Mouse (Mus musculus) Patski (cell line): ENCODE data around the gene Nupl2. TPM values are rescaled to one million over a fixed set of nuclear protein-coding genes. Genes with fewer than 3 reads are reported as not detected.
A peak's percentile ranks its signal among the peaks of the same experiment; 100 is the strongest.

Experiments
- ATAC-seq: fragments of 100-300 bp; one replicate; pipeline ENCODE4 v1.8.0; 2021
- CTCF ChIA-PET: fragments of 350-600 bp; sonication (Branson Sonifier 250); formaldehyde crosslinking; loops from one replicate; lab custom pipeline; 2022; ENCODE audit warnings: inconsistent platforms; lab: Charles Lee
- POLR2A ChIA-PET: fragments of 350-600 bp; sonication (Branson Sonifier 250); formaldehyde crosslinking; loops from one replicate; lab custom pipeline; 2022; ENCODE audit warnings: antibody characterized with exemption, inconsistent platforms; lab: Charles Lee
- DNase-seq: peaks from one replicate; pipeline ENCODE4 v3.0.0-alpha.2; 2011; ENCODE audit warnings: low read depth, low spot score
- H3K27me3 ChIP-seq: fragments of 371-371 bp; one replicate; pipeline ENCODE4 v1.5.1; 2021
- CTCF ChIP-seq: fragments of 100-300 bp; IDR thresholded peaks from one replicate; pipeline ENCODE4 v1.5.1; 2021
- in situ Hi-C: fragments of 300-500 bp; cut with MboI; formaldehyde crosslinking; loops from 3 replicates; pipeline ENCODE4 v1.11.1; 2018; ENCODE audit warnings: low pct_unique_long_range_greater_than_20kb, mixed read lengths
- polyA plus RNA-seq: library from polyadenylated mRNA; unstranded; gene quantifications from one replicate; pipeline ENCODE4 v1.2.3, GENCODE M21; 2021

The Nupl2 gene
- polyA plus RNA-seq, 1 experiment from 2014 or later: 9.0 TPM

GRCm38 (mm10) chr5:24207965-24208364, 43.2 kb downstream of the Nupl2 start:
- in situ Hi-C loops: no loop called here
- H3K27me3 ChIP-seq: no peaks in the 10 kb centered on the region
- CTCF ChIA-PET: no interaction called here
- no peak for TF ChIP-seq CTCF
- POLR2A ChIA-PET: interaction anchor here (1.1 kb wide), 1 partner anchor 29 kb away, joined by 3 read pairs; no protein-coding TSS in a partner anchor
- ATAC-seq (no peak), DNase-seq (no peak)

- in situ Hi-C loops: no loop called here
- TF ChIP-seq CTCF: no peak
- ATAC-seq (no peak), DNase-seq (no peak)
- CTCF ChIA-PET: no interaction called here
- POLR2A ChIA-PET: interaction anchor here (1.1 kb wide), 1 partner anchor 29 kb away, joined by 3 read pairs; no protein-coding TSS in a partner anchor
- no peaks in the 10 kb centered on the region for H3K27me3 ChIP-seq
Measured at GRCm38 (mm10) chr5:24208505-24208904, 43.7 kb downstream of the Nupl2 start.

GRCm38 (mm10) chr5:24213861-24214546, 49.2 kb downstream of the Nupl2 start:
- CTCF ChIA-PET: no interaction called here
- peak; percentile 57 for ATAC-seq
- in situ Hi-C loops: no loop called here
- no peaks in the 10 kb centered on the region for H3K27me3 ChIP-seq
- TF ChIP-seq CTCF: no peak
- POLR2A ChIA-PET: interaction anchor here (0.6 to 1.0 kb wide), 2 partner anchors 9 to 231 kb away, joined by 3 read pairs; no protein-coding TSS in a partner anchor
- peak; percentile 55 for DNase-seq

- in situ Hi-C loops: no loop called here
- no peaks in the 10 kb centered on the region for H3K27me3 ChIP-seq
- CTCF ChIA-PET: no interaction called here
- POLR2A ChIA-PET: interaction anchor here (1.0 kb wide), 1 partner anchor 8 kb away, joined by 3 read pairs; no protein-coding TSS in a partner anchor
- no peak for TF ChIP-seq CTCF
- ATAC-seq (no peak), DNase-seq (no peak)
Measured at GRCm38 (mm10) chr5:24214547-24214878, 49.8 kb downstream of the Nupl2 start.

- POLR2A ChIA-PET: no interaction called here
- DNase-seq: no peak
- CTCF ChIA-PET: no interaction called here
- H3K27me3 ChIP-seq: no peaks in the 10 kb centered on the region
- in situ Hi-C loops: no loop called here
- no peak for TF ChIP-seq CTCF
- no peak for ATAC-seq
Measured at GRCm38 (mm10) chr5:24214900-24215299, 50.1 kb downstream of the Nupl2 start.

Other genes starting within 250 kb of the Nupl2 start
- gene Fam126a, start 134.3 kb upstream of the Nupl2 start, polyA plus RNA-seq: 29.9 TPM
- 40.1 TPM for gene Klhl7, start 64.4 kb upstream of the Nupl2 start, polyA plus RNA-seq
- gene Kcnh2, start 186.6 kb downstream of the Nupl2 start, polyA plus RNA-seq: 0.12 TPM
- gene Nos3, start 199.8 kb downstream of the Nupl2 start, polyA plus RNA-seq: 0.06 TPM
- 0.51 TPM for gene Atg9b, start 227.2 kb downstream of the Nupl2 start, polyA plus RNA-seq
- gene Abcb8, start 228.7 kb downstream of the Nupl2 start, polyA plus RNA-seq: 67.6 TPM
- 2.6 TPM for gene Asic3, start 248.4 kb downstream of the Nupl2 start, polyA plus RNA-seq